Mouse (Mus musculus) bone marrow macrophage, adult 2 months (primary cell): Measurements from ENCODE around the gene Rab11fip5.

ENCODE experiments used
- CTCF ChIP-seq: IDR thresholded peaks from 2 replicates; pipeline ENCODE4 v1.5.1; 2012; ENCODE audit warnings: low read depth, mild to moderate bottlenecking, low read length, moderate library complexity
- POLR2A ChIP-seq: IDR thresholded peaks from 2 replicates; pipeline ENCODE4 v1.6.1; 2012; ENCODE audit warnings: mild to moderate bottlenecking, low read depth, low read length, borderline replicate concordance

- no peak for TF ChIP-seq POLR2A
- no peak for TF ChIP-seq CTCF
Measured at GRCm38 (mm10) chr6:85409003-85409402, 34.6 kb upstream of the Rab11fip5 start.
